Mouse (Mus musculus): ENCODE data around the gene Usp21.

GRCm38 (mm10) chr1:171269848-171270572 lies 17.8 kb downstream of the Usp21 start, which contains the start of gene B4galt3:
- TF ChIP-seq POLR2A (IDR thresholded peaks at IDR 0.05; ENCODE audit: borderline replicate concordance, insufficient read depth, low read length) (peak; percentile 99), CTCF (IDR thresholded peaks at IDR 0.05; ENCODE audit: borderline replicate concordance, insufficient read depth, low read depth, low read length) (no peak)

Measured in cerebellum, adult 2 months (tissue).